Mouse (Mus musculus) MEL (cell line): ENCODE measurements at regions not wholly inside any gene's neighbourhood (a gene's known extent, or its start where the extent isn't known, plus 50 kb on each side); places are given as distances from the start of the nearest gene placed in this dataset.

ENCODE experiments used
- CHD1 ChIP-seq: IDR thresholded peaks from 2 replicates; pipeline ENCODE4 v1.6.1; 2012; ENCODE audit warnings: low read depth, mild to moderate bottlenecking, inconsistent platforms, low read length, improper control_type of control experiment
- CTCF ChIP-seq, 3 experiments: IDR thresholded peaks in 2 of 3; conservative IDR thresholded peaks in 1 of 3; 2 replicates each; pipeline ENCODE4 v1.5.1; 2011 to 2012; ENCODE audit warnings: low read length in 3 of 3, low read depth in 2 of 3, mild to moderate bottlenecking in 2 of 3, improper control_type of control experiment in 1 of 3, inconsistent platforms in 1 of 3, mixed read lengths in 1 of 3, moderate library complexity in 1 of 3; ENCODE audit not compliant: control insufficient read depth in 1 of 3, insufficient read depth in 1 of 3, poor library complexity in 1 of 3, severe bottlenecking in 1 of 3
- E2F4 ChIP-seq: IDR thresholded peaks from 2 replicates; pipeline ENCODE4 v1.6.1; 2011; ENCODE audit warnings: low read depth, low read length, improper control_type of control experiment, borderline replicate concordance
- EP300 ChIP-seq, 2 experiments: IDR thresholded peaks; 2 replicates each; pipeline ENCODE4 v1.6.1; 2011; ENCODE audit warnings: improper control_type of control experiment in 2 of 2, low read length in 2 of 2, low read depth in 1 of 2, mild to moderate bottlenecking in 1 of 2
- GATA1 ChIP-seq: IDR thresholded peaks from 2 replicates; pipeline ENCODE4 v1.6.1; 2011; ENCODE audit warnings: low read depth, low read length, improper control_type of control experiment
- JUND ChIP-seq: IDR thresholded peaks from 2 replicates; pipeline ENCODE4 v1.6.1; 2011; ENCODE audit warnings: low read depth, mild to moderate bottlenecking, improper control_type of control experiment, low read length
- MAFK ChIP-seq: IDR thresholded peaks from 2 replicates; pipeline ENCODE4 v1.6.1; 2011; ENCODE audit warnings: low read depth, mild to moderate bottlenecking, low read length, improper control_type of control experiment, borderline replicate concordance
- MXI1 ChIP-seq: IDR thresholded peaks from 2 replicates; pipeline ENCODE4 v1.6.1; 2011; ENCODE audit warnings: mild to moderate bottlenecking, low read depth, low read length, improper control_type of control experiment
- NELFE ChIP-seq: IDR thresholded peaks from 2 replicates; pipeline ENCODE4 v1.6.1; 2011; ENCODE audit warnings: low read depth, low read length, improper control_type of control experiment
- TBP ChIP-seq: IDR thresholded peaks from 2 replicates; pipeline ENCODE4 v1.8.0; 2011; ENCODE audit warnings: low read depth, low read length, improper control_type of control experiment
- USF1 ChIP-seq: IDR thresholded peaks from 2 replicates; pipeline ENCODE4 v1.6.1; 2014; ENCODE audit warnings: low read depth, mild to moderate bottlenecking, inconsistent platforms, low read length, improper control_type of control experiment, moderate library complexity
- ZKSCAN1 ChIP-seq: IDR thresholded peaks from 2 replicates; pipeline ENCODE4 v1.6.1; 2012; ENCODE audit warnings: low read depth, mild to moderate bottlenecking, inconsistent platforms, low read length, improper control_type of control experiment, moderate library complexity

DNA sequence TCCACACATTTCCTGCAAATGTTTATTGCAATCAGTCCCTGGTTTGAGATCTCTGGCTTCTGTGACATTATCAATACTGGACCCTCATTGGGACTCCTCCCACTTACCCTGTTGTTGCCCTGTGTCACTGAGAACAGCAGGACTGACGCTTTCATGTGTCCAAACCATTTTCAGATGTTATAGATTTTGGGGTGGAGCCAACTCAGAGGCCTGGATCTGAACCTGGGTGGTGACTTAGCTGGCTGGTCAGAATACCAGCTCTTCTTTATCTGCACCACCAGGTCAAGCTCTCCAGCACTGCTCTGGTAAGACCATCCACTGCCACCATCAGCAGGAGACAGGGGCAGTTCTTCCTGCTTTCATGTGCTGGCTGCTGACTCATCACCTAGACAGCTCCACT is 254.3 kb upstream of the Pik3r1 start:
- TF ChIP-seq NELFE (no peak), TBP (no peak), CTCF (IDR thresholded peaks at IDR 0.05 in 2 of 3, conservative IDR thresholded peaks at IDR 0.05 in 1 of 3; ENCODE audit: control insufficient read depth in 1 of 3, insufficient read depth in 1 of 3, low read depth in 2 of 3, low read length in 3 of 3, poor library complexity in 1 of 3, severe bottlenecking in 1 of 3) (no peak), GATA1 (no peak), EP300 (IDR thresholded peaks at IDR 0.05; ENCODE audit: low read depth in 1 of 2, low read length in 2 of 2) (no peak), USF1 (no peak), CHD1 (no peak), ZKSCAN1 (no peak), MAFK (no peak), JUND (no peak), E2F4 (no peak), MXI1 (no peak)
